Mouse (Mus musculus): Measurements from ENCODE around the gene Neurl1b. TPM values are rescaled to one million over a fixed set of nuclear protein-coding genes. Genes with fewer than 3 reads are reported as not detected.

The Neurl1b gene
- polyA plus RNA-seq, 1 experiment from 2014 or later = 1.1 TPM

DNA sequence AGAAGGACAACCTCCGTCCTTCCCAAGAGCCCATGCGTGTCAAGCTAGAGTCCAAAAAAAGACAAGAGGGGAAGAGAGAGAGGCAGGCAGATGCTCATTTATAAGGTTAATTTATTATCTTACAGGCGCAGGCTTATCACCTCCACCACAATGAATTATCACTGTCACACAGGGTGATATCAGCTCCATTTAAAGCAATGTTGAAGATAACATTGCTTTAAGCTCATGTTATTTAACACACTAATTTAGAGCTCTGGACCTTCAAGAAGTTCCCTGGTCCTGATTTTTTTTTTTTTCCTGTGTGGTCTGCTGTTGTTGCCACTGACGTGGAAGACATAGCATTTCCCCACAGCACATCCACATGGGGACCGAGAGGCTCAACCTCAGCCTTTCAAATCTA lies 1.7 kb upstream of the Neurl1b start:
- Histone ChIP-seq H3K4me3 (ENCODE audit: low read depth, low read length) (no peak overlapping the region), H3K27me3 (ENCODE audit: control insufficient read depth, insufficient read depth, low read length) (no peaks in the 10 kb centered on the region), H3K27ac (replicated peaks) (no peak overlapping the region), H3K4me2 (replicated peaks; ENCODE audit: low read depth) (no peak overlapping the region), H3K9me3 (ENCODE audit: control insufficient read depth, low read length) (no peaks in the 10 kb centered on the region), H3K36me3 (ENCODE audit: control insufficient read depth, insufficient read depth, low read length) (no peaks in the 10 kb centered on the region), H3K4me1 (replicated peaks; ENCODE audit: control insufficient read depth, insufficient read depth) (peaks cover 3% of the 10 kb centered on the region; the same call in 1 of the 2 replicates), H3K9ac (ENCODE audit: low read length) (no peak overlapping the region)
- DNase-seq (ENCODE audit: low spot score) (no peak), ATAC-seq (ENCODE audit: low FRiP score, low TSS enrichment) (no peak)
- TF ChIP-seq CTCF (IDR thresholded peaks at IDR 0.05; ENCODE audit: low read depth) (no peak), EP300 (optimal IDR thresholded peaks at IDR 0.05) (no peak)
- 78% methylated on average over 5 of the region's 5 CpGs for WGBS

GRCm38 (mm10) chr17:26414184-26414522 lies 476 bp upstream of the Neurl1b start:
- Histone ChIP-seq H3K9me3 (ENCODE audit: control insufficient read depth, low read length) (no peaks in the 10 kb centered on the region), H3K27me3 (ENCODE audit: control insufficient read depth, insufficient read depth, low read length) (no peaks in the 10 kb centered on the region), H3K9ac (ENCODE audit: low read length) (peak overlapping the region; percentile 83), H3K36me3 (ENCODE audit: control insufficient read depth, insufficient read depth, low read length) (no peaks in the 10 kb centered on the region), H3K4me2 (replicated peaks; ENCODE audit: low read depth) (peak overlapping the region; percentile 97), H3K27ac (replicated peaks) (0 out of 2 replicates have a peak overlapping the region, but pooled peaks have one; percentile 78), H3K4me3 (ENCODE audit: low read depth, low read length) (peak overlapping the region; percentile 77), H3K4me1 (replicated peaks; ENCODE audit: control insufficient read depth, insufficient read depth) (peaks cover 3% of the 10 kb centered on the region; the same call in 1 of the 2 replicates)
- 6% methylated on average over 5 of the region's 5 CpGs for WGBS
- DNase-seq (ENCODE audit: low spot score) = no peak
- ATAC-seq (ENCODE audit: low FRiP score, low TSS enrichment) = no peak
- TF ChIP-seq CTCF (IDR thresholded peaks at IDR 0.05; ENCODE audit: low read depth) = no peak
- no peak for TF ChIP-seq EP300 (optimal IDR thresholded peaks at IDR 0.05)

DNA sequence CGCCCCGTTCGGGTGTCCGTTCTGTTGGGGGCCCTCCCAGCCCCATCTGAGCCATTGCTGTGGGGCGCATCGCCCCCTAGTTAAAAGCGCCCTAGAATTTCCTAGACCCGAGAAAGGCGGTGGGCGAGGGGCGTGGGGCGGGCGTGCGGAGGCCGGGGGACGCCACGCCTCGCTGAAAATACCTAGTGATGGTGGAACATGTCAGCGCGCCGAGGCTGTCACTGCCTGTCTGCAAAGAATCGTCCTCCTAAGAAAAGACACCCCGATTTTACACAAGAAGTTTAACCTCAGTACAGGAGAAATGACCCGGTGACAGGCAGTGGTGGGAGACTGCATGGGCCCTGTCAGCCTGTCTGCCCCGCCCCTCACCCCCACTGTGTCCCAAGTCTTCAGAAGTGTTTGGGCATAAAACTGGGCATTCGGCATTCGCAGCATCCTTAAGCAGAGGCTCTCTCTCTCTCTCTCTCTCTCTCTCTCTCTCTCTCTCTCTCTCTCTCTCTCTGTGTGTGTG lies 781 bp downstream of the Neurl1b start:
- TF ChIP-seq EP300 (optimal IDR thresholded peaks at IDR 0.05) (no peak), CTCF (IDR thresholded peaks at IDR 0.05; ENCODE audit: low read depth) (no peak; the same call in 1 of the 2 replicates)
- Histone ChIP-seq H3K4me3 (ENCODE audit: low read depth, low read length) (peak overlapping the region; percentile 77), H3K4me2 (replicated peaks; ENCODE audit: low read depth) (peak overlapping the region; percentile 97), H3K27me3 (ENCODE audit: control insufficient read depth, insufficient read depth, low read length) (no peaks in the 10 kb centered on the region), H3K4me1 (replicated peaks; ENCODE audit: control insufficient read depth, insufficient read depth) (peaks cover 3% of the 10 kb centered on the region; the same call in 1 of the 2 replicates), H3K9me3 (ENCODE audit: control insufficient read depth, low read length) (no peaks in the 10 kb centered on the region), H3K27ac (replicated peaks) (peak overlapping the region; percentile 78), H3K36me3 (ENCODE audit: control insufficient read depth, insufficient read depth, low read length) (no peaks in the 10 kb centered on the region), H3K9ac (ENCODE audit: low read length) (peak overlapping the region; percentile 83)
- peak; percentile 24 for DNase-seq (ENCODE audit: low spot score)
- ATAC-seq (ENCODE audit: low FRiP score, low TSS enrichment) = no peak
- WGBS = 2% methylated on average over 27 of the region's 27 CpGs

DNA sequence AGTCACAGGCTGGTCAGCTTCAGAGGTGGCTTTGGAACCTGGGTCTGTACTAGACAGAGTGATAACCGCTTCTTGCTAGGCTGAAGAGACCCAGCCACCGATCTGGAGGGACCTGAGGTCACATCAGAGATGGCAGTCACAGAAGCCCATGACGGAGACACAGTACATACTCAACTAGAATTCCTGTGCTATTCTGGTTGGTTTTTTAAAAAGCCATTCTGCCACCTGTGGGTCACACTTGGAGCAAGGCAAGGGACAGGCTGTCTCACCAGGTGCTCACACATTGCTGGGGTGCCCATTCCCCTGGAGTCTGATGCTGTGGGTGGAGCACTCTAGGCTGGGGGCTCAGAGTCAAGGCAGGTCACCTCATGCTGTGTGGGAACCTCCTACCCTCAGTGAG lies 1.5 kb downstream of the Neurl1b start:
- TF ChIP-seq CTCF (IDR thresholded peaks at IDR 0.05; ENCODE audit: low read depth) = peak; percentile 30; the same call in 1 of the 2 replicates
- TF ChIP-seq EP300 (optimal IDR thresholded peaks at IDR 0.05) = no peak
- Histone ChIP-seq H3K9me3 (ENCODE audit: control insufficient read depth, low read length) (no peaks in the 10 kb centered on the region), H3K4me3 (ENCODE audit: low read depth, low read length) (peak overlapping the region; percentile 77), H3K4me1 (replicated peaks; ENCODE audit: control insufficient read depth, insufficient read depth) (peaks cover 3% of the 10 kb centered on the region; the same call in 1 of the 2 replicates), H3K4me2 (replicated peaks; ENCODE audit: low read depth) (peak overlapping the region; percentile 97), H3K27ac (replicated peaks) (no peak overlapping the region), H3K36me3 (ENCODE audit: control insufficient read depth, insufficient read depth, low read length) (no peaks in the 10 kb centered on the region), H3K9ac (ENCODE audit: low read length) (0 out of 2 replicates have a peak overlapping the region, but pooled peaks have one; percentile 83), H3K27me3 (ENCODE audit: control insufficient read depth, insufficient read depth, low read length) (no peaks in the 10 kb centered on the region)
- WGBS = 62% methylated on average over 3 of the region's 3 CpGs
- no peak for DNase-seq (ENCODE audit: low spot score)
- no peak for ATAC-seq (ENCODE audit: low FRiP score, low TSS enrichment)

GRCm38 (mm10) chr17:26417770-26418421 lies 3.3 kb downstream of the Neurl1b start:
- Histone ChIP-seq H3K27ac (replicated peaks) (no peak overlapping the region), H3K4me2 (replicated peaks; ENCODE audit: low read depth) (no peak overlapping the region), H3K9me3 (ENCODE audit: control insufficient read depth, low read length) (no peaks in the 10 kb centered on the region), H3K9ac (ENCODE audit: low read length) (no peak overlapping the region), H3K4me3 (ENCODE audit: low read depth, low read length) (no peak overlapping the region), H3K4me1 (replicated peaks; ENCODE audit: control insufficient read depth, insufficient read depth) (peaks cover 5% of the 10 kb centered on the region), H3K36me3 (ENCODE audit: control insufficient read depth, insufficient read depth, low read length) (no peaks in the 10 kb centered on the region), H3K27me3 (ENCODE audit: control insufficient read depth, insufficient read depth, low read length) (no peaks in the 10 kb centered on the region)
- no peak for ATAC-seq (ENCODE audit: low FRiP score, low TSS enrichment)
- 86% methylated on average over 6 of the region's 6 CpGs for WGBS
- DNase-seq (ENCODE audit: low spot score) = no peak
- TF ChIP-seq EP300 (optimal IDR thresholded peaks at IDR 0.05) (no peak), CTCF (IDR thresholded peaks at IDR 0.05; ENCODE audit: low read depth) (no peak)

All from stomach, postnatal 0 days (tissue).